8 mouse cellular contexts compared by ENCODE assay signal in the genomic region with DNA sequence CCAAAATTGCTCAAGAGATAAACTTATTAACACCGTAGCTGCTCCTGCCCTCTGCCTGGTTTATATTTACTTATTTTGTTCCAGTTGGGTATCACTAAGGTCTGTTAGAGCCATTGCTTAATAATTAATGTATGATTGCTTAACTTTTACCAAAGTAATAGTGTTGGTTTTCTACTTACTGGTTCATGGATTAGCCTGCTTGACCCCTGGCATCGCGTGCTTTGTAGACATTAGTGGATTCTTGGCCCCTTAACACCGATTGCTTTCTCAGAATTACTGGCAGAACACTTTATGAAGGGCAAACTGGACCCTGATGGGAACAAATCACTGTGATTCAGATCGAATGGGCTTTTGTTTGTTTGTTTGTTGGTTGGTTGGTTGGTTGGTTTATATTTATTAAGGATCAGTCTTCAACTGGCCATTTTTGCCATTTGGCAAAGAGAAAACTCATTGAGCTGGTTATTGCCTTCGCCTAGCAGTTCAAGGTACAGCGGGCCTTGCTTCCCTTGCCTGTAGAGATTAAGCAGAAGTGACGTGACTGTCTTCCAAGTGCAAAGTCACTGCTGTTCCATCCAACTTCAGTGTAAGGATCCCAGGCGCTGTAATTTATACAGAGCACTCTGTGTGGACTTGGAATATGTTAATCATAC. TPM values are rescaled to one million over a fixed set of nuclear protein-coding genes. Genes with fewer than 3 reads are reported as not detected.
DNase-seq lines count a peak whose midpoint lies in the region; ATAC-seq and TF ChIP-seq lines count a peak whose summit lies in the region.

No protein-coding gene starts in this region.

- no peak for DNase-seq in heart, postnatal 10 days
- DNase-seq in kidney, adult 2 months, result peak; percentile 93
- no peak for DNase-seq in right cerebral cortex, postnatal 25 days
- DNase-seq in lung, adult 18-20 months, result no peak

- TF ChIP-seq CTCF in kidney, adult 2 months (conservative IDR thresholded peaks at IDR 0.05; ENCODE audit: insufficient read depth, insufficient read length, low read depth, low read length), result no peak

- H3K9me3 ChIP-seq in heart, embryonic 11.5 days (replicated peaks; ENCODE audit: control insufficient read depth, low read length), result no peaks in the 10 kb centered on the region
- no peaks in the 10 kb centered on the region for H3K9me3 ChIP-seq in embryonic facial prominence, embryonic 13.5 days
- no peaks in the 10 kb centered on the region for H3K9me3 ChIP-seq in midbrain, embryonic 13.5 days

- peaks cover 4% of the 10 kb centered on the region; the same call in 1 of the 2 replicates for H3K4me1 ChIP-seq in heart, embryonic 11.5 days (ENCODE audit: control insufficient read depth, insufficient read depth, low read length)
- H3K4me1 ChIP-seq in embryonic facial prominence, embryonic 13.5 days, result peaks cover 15% of the 10 kb centered on the region
- H3K4me1 ChIP-seq in kidney, adult 2 months (ENCODE audit: control insufficient read depth, insufficient read depth, low read length), result peaks cover 21% of the 10 kb centered on the region; the same call in 1 of the 2 replicates
- peaks cover 16% of the 10 kb centered on the region for H3K4me1 ChIP-seq in midbrain, embryonic 13.5 days (replicated peaks)

- intact Hi-C loops in heart, postnatal 10 days (cut with DNase I), result loop anchor here (5.0 kb wide), 1 partner anchor 441 kb away; no protein-coding TSS in a partner anchor

- 65% methylated on average over 9 of the region's 9 CpGs for WGBS in heart, embryonic 11.5 days (ENCODE audit: insufficient replicate concordance)
- 68% methylated on average over 9 of the region's 9 CpGs for whole genome bisulfite sequencing in embryonic facial prominence, embryonic 13.5 days
- WGBS in kidney, adult 2 months, result 33% methylated on average over 9 of the region's 9 CpGs
- 72% methylated on average over 9 of the region's 9 CpGs for WGBS in midbrain, embryonic 13.5 days

- H3K27me3 ChIP-seq in heart, embryonic 11.5 days (ENCODE audit: control insufficient read depth, insufficient read depth, low read length), result no peaks in the 10 kb centered on the region
- no peaks in the 10 kb centered on the region for H3K27me3 ChIP-seq in embryonic facial prominence, embryonic 13.5 days
- H3K27me3 ChIP-seq in kidney, adult 2 months (replicated peaks; ENCODE audit: control insufficient read depth, insufficient read depth, low read length), result no peaks in the 10 kb centered on the region
- H3K27me3 ChIP-seq in midbrain, embryonic 13.5 days, result no peaks in the 10 kb centered on the region

- peak overlapping the region; percentile 97 for H3K4me2 ChIP-seq in heart, embryonic 11.5 days
- peak overlapping the region; percentile 92 for H3K4me2 ChIP-seq in embryonic facial prominence, embryonic 13.5 days
- H3K4me2 ChIP-seq in midbrain, embryonic 13.5 days (replicated peaks), result peak overlapping the region; percentile 95

- no peaks in the 10 kb centered on the region for H3K36me3 ChIP-seq in heart, embryonic 11.5 days (ENCODE audit: control insufficient read depth, insufficient read depth, low read length)
- peaks cover 3% of the 10 kb centered on the region for H3K36me3 ChIP-seq in embryonic facial prominence, embryonic 13.5 days
- no peaks in the 10 kb centered on the region for H3K36me3 ChIP-seq in kidney, adult 2 months (ENCODE audit: control insufficient read depth, insufficient read depth, low read length)
- H3K36me3 ChIP-seq in midbrain, embryonic 13.5 days, result no peaks in the 10 kb centered on the region

- no peak for TF ChIP-seq POLR2A in kidney, adult 2 months (IDR thresholded peaks at IDR 0.05; ENCODE audit: low read depth, low read length)

- ATAC-seq in heart, embryonic 11.5 days (replicated peaks; ENCODE audit: insufficient number of reproducible peaks, low FRiP score, low TSS enrichment), result no peak
- ATAC-seq in embryonic facial prominence, embryonic 13.5 days (ENCODE audit: insufficient number of reproducible peaks, insufficient read depth, low FRiP score, low TSS enrichment, low read depth), result no peak
- ATAC-seq in midbrain, embryonic 13.5 days, result no peak
- ATAC-seq in granulocyte monocyte progenitor cell, adult 5-6 weeks (replicated peaks; ENCODE audit: poor library complexity, severe bottlenecking), result no peak; the same call in 1 of the 2 replicates

- H3K4me3 ChIP-seq in heart, embryonic 11.5 days (ENCODE audit: low read depth, low read length), result peak overlapping the region; percentile 69
- peak overlapping the region; percentile 66 for H3K4me3 ChIP-seq in embryonic facial prominence, embryonic 13.5 days
- peak overlapping the region; percentile 62 for H3K4me3 ChIP-seq in kidney, adult 2 months (ENCODE audit: insufficient read depth, low read depth, low read length)
- H3K4me3 ChIP-seq in midbrain, embryonic 13.5 days (replicated peaks), result peak overlapping the region; percentile 66

- peak overlapping the region; percentile 70 for H3K9ac ChIP-seq in heart, embryonic 11.5 days (ENCODE audit: low read depth, low read length)
- H3K9ac ChIP-seq in embryonic facial prominence, embryonic 13.5 days, result peak overlapping the region; percentile 79
- H3K9ac ChIP-seq in midbrain, embryonic 13.5 days (replicated peaks), result peak overlapping the region; percentile 74

- H3K27ac ChIP-seq in heart, embryonic 11.5 days (ENCODE audit: low read depth, low read length), result no peak overlapping the region
- H3K27ac ChIP-seq in embryonic facial prominence, embryonic 13.5 days, result peak overlapping the region; percentile 93
- peak overlapping the region; percentile 83 for H3K27ac ChIP-seq in kidney, adult 2 months (ENCODE audit: insufficient read depth, low read depth, low read length)
- no peak overlapping the region for H3K27ac ChIP-seq in midbrain, embryonic 13.5 days

RNA-seq across cellular contexts. Expression of gene Hacl1, which starts 0.5 kb away (rescaled TPM):
- 8.5 and 16.1 TPM in 2 replicates for polyA plus RNA-seq in heart, embryonic 11.5 days (2014; fragmentation: Nextera tagmentation; extraction: Ambion mirVana)
- total RNA-seq in heart, postnatal 10 days (2021), result 10 to 100 TPM; 13.5 to 13.9 TPM
- 12.3 and 14.5 TPM in 2 replicates for polyA plus RNA-seq in embryonic facial prominence, embryonic 13.5 days (2015; fragmentation: Nextera tagmentation; extraction: Ambion mirVana)
- 129 and 154 TPM in 2 replicates for polyA plus RNA-seq in kidney, adult 2 months (2012; rRNA removed)
- polyA plus RNA-seq in midbrain, embryonic 13.5 days (2015; fragmentation: Nextera tagmentation; extraction: Ambion mirVana), result 7.5 and 8.6 TPM in 2 replicates
- total RNA-seq in granulocyte monocyte progenitor cell, adult 5-6 weeks (2014; fragmentation: Nextera tagmentation), result 6.0 and 23.7 TPM in 2 replicates
- total RNA-seq in granulocyte monocyte progenitor cell, adult 5-6 weeks (2017), result 24.1 and 24.3 TPM in 2 replicates

RNA-seq across cellular contexts. Expression of gene Btd, which starts 0.8 kb away (rescaled TPM):
- 22.3 and 25.0 TPM in 2 replicates for polyA plus RNA-seq in heart, embryonic 11.5 days (2014; fragmentation: Nextera tagmentation; extraction: Ambion mirVana)
- total RNA-seq in heart, postnatal 10 days (2021), result 10 to 100 TPM; 14.5 to 15.0 TPM
- polyA plus RNA-seq in embryonic facial prominence, embryonic 13.5 days (2015; fragmentation: Nextera tagmentation; extraction: Ambion mirVana), result 32.2 and 33.5 TPM in 2 replicates
- polyA plus RNA-seq in kidney, adult 2 months (2012; rRNA removed), result 119 and 134 TPM in 2 replicates
- polyA plus RNA-seq in midbrain, embryonic 13.5 days (2015; fragmentation: Nextera tagmentation; extraction: Ambion mirVana), result 13.6 and 14.8 TPM in 2 replicates
- 23.4 and 25.4 TPM in 2 replicates for total RNA-seq in granulocyte monocyte progenitor cell, adult 5-6 weeks (2014; fragmentation: Nextera tagmentation)
- 11.3 and 12.4 TPM in 2 replicates for total RNA-seq in granulocyte monocyte progenitor cell, adult 5-6 weeks (2017)

RNA-seq across cellular contexts. Expression of gene Gm49387, which starts 1.0 kb away (rescaled TPM):
- 0.84 TPM in 1 of 2 replicates, not detected in the other for polyA plus RNA-seq in heart, embryonic 11.5 days (2014; fragmentation: Nextera tagmentation; extraction: Ambion mirVana)
- total RNA-seq in heart, postnatal 10 days (2021), result 1 to 10 TPM in 1 of 2 experiments, not detected in 1; 1.1 TPM
- polyA plus RNA-seq in embryonic facial prominence, embryonic 13.5 days (2015; fragmentation: Nextera tagmentation; extraction: Ambion mirVana), result 0.78 and 1.1 TPM in 2 replicates
- polyA plus RNA-seq in kidney, adult 2 months (2012; rRNA removed), result not detected in 2 replicates
- polyA plus RNA-seq in midbrain, embryonic 13.5 days (2015; fragmentation: Nextera tagmentation; extraction: Ambion mirVana), result not detected in 2 replicates
- not detected in 2 replicates for total RNA-seq in granulocyte monocyte progenitor cell, adult 5-6 weeks (2014; fragmentation: Nextera tagmentation)
- total RNA-seq in granulocyte monocyte progenitor cell, adult 5-6 weeks (2017), result not detected in 2 replicates

RNA-seq across cellular contexts. Expression of gene Colq, which starts 50.5 kb away (rescaled TPM):
- polyA plus RNA-seq in heart, embryonic 11.5 days (2014; fragmentation: Nextera tagmentation; extraction: Ambion mirVana), result 4.7 and 6.8 TPM in 2 replicates
- total RNA-seq in heart, postnatal 10 days (2021), result 1 to 10 TPM; 5.3 to 9.6 TPM
- polyA plus RNA-seq in embryonic facial prominence, embryonic 13.5 days (2015; fragmentation: Nextera tagmentation; extraction: Ambion mirVana), result 0.39 and 0.47 TPM in 2 replicates
- polyA plus RNA-seq in kidney, adult 2 months (2012; rRNA removed), result 0.27 and 1.2 TPM in 2 replicates
- not detected in 2 replicates for polyA plus RNA-seq in midbrain, embryonic 13.5 days (2015; fragmentation: Nextera tagmentation; extraction: Ambion mirVana)
- not detected in 2 replicates for total RNA-seq in granulocyte monocyte progenitor cell, adult 5-6 weeks (2014; fragmentation: Nextera tagmentation)
- not detected in 2 replicates for total RNA-seq in granulocyte monocyte progenitor cell, adult 5-6 weeks (2017)

Comparison
In these comparisons a context has a peak if more than half of its experiments do, and no peak if none do; other contexts are left out.
1. H3K27ac ChIP-seq: peak in embryonic facial prominence, embryonic 13.5 days (single experiment) and kidney, adult 2 months (single experiment); none in heart, embryonic 11.5 days (single experiment) and midbrain, embryonic 13.5 days (single experiment).
2. Peak in every context shown above with its lines, with median percentiles within 50 percentile points of each other: H3K4me2 ChIP-seq, H3K4me3 ChIP-seq and H3K9ac ChIP-seq.